Mouse (Mus musculus) kidney, adult 8-10 months (tissue): ENCODE data around the gene Aaed1.

Experiments
- DNase-seq, 2 experiments: peaks; one replicate each; pipeline ENCODE4 v3.0.0; 2022

The Aaed1 gene

DNA sequence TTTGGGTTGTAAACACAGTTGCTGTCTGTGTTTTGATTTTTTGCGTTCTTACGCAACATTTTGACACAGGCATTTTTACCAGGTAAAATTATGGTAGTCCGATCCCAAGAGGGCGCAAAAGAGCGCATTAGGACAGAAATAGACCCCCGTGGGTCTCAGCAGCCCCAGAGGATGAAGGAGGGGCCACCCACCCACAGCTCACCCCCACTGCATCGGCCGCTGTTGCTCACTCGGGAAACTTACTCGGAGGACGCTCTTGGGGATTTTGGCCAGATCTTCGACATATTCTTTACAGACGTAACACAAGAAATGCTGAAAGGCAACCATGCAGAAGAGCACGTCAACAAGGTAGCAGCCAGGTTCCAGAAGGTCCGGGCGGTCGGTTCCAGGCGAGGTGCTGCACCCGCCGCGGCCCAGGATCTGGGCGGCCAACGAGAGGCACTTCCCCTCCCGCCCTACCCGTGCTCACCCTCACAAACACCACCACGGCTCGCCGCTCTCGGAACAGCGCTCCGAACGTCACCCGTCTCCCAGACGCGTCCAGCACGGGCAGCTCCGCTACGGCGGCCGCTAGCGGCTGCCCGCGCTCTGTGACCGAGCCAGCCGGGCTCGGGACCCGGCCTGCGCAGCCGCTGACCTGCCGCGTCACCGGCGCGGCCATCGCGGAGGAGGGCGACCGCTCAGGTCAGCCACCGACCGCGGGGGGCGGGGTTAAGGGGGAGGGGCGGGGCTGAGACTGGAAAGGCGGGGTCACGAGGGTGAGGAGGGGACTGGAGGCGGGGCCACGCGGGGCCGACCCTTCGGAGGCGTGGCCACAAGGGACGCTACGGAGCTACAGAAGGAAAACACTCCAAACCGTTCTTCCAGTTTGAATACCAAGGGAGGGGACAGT, at the start of gene Aaed1:
TSS of gene Aaed1 (minus strand) at position 687 of the 892 bp plus-strand sequence.
- DNase-seq, result peak; percentile 87 to 92

DNA sequence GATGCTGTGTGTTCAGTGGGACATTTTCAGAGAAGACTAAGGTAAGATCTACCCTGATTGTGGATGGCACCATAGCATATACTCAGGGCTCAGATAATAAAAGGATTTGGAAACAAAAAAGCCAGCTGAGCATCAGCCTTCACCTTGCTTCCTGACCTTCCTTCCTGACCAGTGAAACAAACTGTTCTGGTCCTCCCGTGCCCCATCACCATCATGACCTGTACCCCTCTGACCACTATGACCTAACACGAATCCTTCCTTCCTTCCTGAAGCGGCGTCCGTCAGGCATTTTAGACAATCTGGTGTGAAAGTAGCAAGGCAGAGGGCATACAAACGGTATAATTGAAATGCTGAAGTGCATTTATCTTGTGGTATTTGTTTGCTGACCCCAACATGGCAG, 49.6 kb upstream of the Aaed1 start:
- DNase-seq, result no peak

DNA sequence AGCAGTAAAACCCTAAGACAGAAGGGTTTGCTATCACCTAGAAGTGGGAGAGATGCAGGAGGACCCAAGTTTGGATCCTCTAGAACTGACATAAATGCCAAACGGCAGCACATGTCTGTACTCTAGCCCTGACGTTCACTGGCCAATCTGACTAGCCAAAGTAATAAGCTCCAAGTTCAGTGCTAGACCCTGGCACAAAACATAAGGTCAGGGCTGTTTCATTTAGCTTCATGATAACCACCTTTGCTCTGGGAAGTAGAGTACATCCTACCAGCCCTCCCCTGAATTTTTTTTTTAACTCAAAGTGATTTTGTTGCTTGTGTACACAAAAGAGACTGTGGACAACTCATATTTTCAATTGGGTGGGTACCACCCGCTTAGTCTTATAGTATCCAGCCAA, 48.5 kb upstream of the Aaed1 start:
- DNase-seq, result no peak

DNA sequence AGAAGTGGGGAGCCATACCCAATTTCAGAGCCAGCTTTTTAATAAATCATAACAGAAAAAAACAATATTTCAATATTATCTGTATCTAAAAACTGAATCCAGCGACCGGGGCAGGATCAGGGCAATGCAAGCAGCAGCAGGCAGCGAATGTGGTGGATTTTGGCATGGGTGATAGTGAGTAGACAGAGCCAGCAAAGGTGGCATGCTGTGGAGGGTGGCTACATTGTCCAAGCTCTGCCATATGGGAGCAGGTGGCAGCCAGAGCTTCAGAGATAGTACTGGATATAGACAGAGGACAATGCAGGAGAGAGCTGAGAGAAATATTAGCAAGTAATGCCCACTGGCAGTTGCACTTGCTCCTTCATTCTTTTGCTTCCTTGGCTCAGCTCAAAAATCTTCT, 47.2 kb upstream of the Aaed1 start:
- DNase-seq, result no peak

DNA sequence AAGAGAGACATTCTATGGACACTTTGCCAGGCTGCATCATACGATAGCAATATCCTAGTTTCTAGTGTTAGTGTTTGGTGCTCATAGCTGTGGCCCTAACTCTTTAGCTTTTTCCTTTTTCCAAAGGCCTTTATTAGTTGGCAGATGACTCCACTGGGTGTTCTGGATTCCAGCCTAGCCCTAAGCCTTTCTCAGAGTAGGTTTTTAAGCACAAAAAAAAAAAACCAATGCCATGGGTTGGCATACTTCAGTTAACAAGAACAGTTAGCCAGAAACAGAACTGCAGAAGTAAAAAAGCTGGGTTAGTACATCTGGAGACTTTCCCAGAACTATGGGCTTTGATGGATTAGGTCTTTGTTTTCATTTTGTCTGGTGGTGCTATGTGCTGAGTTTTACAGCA, 46.0 kb upstream of the Aaed1 start:
- no peak for DNase-seq

DNA sequence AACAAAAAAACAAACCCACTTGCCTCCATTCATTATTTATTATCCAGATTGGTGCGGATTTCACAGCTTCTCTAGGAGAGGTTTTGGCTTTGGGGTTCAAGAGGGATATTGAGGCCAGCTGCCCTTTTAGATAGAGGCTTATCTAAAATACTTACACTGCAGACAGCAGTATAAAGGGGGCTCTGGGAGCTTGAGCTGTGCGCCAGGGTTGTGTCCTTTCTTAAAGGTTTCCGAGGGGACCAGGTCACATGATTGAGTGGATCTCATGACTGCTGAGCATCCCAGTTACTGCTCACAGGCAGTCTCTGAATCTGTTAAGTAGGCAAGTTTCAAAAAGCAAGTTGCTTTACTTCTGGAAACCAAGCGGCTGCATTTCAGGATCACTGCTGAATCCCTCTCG, 44.9 kb upstream of the Aaed1 start:
- no peak for DNase-seq

DNA sequence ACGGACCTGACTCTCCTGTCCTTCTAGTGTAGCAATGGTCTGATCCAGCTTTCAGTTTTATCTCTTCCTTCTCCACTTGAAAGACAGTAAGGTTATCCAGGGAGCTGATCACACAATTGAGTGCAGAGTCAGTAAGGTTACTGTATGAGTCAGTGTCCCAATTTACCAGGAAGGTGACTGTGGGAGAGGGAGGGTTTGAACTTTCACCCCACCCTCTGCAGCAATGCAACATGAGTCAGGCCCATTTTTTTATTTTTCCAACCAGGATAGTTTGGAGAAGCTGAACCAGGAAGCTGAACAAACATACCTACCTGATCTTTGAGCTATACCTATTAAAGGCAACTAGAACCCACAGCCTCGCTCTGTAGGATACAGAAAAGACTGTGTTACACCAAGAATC, 37.0 kb upstream of the Aaed1 start:
- no peak for DNase-seq

DNA sequence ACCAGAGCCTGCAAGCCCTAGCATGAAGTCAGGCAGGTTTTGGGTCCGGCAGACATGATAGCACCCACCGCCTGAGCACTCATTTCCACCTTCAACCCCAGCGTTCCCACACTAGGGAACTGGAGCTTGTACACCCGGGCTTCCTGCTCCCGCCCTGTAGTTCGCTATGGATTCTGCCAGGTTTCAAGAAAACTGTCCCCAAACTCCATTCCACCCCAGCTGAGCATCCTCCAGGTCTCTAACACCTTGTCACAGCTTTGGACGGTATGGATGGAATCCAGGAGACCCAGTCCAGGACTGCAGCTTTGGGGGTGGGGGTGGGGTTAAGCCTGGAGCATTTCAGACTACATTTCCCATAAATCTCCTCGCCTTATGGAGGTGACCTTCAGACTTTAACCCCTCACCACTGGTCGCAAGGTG, 31.6 kb upstream of the Aaed1 start:
- peak; percentile 48 to 50 for DNase-seq

DNA sequence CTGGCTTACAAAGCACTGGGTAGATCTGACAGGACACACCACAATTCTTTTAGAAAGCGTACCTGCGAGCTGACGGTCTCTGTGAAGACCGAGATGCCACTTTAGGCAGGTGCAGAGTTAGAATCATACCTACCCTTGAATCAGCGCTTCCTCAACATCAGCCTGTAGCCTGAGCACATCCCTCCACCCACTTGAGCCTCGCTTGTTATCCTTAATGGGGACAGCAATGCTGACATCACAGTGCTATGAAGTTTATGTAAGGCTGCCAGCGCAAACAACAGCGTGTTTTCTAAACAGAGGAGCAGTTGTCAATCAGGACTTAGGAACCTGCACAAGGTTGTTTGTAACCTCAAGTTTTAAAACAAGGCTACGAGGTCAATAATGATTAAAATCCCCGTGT, 31.1 kb upstream of the Aaed1 start:
- DNase-seq, result peak in 1 of 2 experiments; percentile 17

DNA sequence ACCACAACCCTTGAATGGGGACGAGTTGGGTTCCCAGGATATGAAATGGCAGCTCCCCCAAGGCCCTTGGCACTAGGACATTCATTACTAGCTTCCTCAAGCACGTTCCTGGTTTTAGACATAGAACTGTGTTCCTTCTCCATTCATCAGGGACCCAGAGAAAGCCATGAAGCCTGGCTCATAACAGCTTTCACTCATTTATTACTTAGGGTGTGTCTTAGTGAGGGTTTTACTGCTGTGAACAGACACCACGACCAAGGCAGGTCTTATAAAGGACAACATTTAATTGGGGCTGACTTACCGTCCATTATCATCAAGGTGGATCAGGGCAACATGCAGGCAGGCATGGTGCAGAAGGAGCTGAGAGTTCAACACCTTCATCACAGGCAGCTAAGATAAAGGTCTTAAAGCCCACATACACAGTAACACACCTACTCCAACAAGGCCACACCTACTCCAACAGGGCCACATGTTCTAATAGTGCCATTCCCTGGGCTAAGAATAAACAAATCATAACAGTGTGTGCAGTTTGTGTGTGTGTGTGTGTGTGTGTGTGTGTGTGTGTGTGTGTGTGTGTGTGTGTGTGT, 23.1 kb upstream of the Aaed1 start:
- DNase-seq, result no peak

DNA sequence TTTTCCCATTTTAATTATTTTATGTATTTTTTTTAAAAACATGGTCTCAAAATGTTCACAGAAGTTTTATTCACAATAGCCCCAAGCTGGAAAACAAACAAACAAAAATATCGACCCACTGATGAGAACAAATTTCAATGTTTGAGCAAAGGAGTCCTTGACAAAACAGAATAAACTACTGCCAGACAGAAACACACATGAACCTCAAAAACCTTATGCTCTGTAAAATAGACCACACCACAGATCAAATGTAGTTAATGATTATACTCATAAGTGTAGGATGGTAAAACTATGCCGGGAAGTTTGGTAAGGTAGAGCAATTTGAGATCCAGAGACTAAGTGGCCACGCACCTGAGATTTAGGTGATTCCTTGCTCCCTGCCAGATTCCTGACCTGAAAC, 20.6 kb upstream of the Aaed1 start:
- DNase-seq, result no peak

DNA sequence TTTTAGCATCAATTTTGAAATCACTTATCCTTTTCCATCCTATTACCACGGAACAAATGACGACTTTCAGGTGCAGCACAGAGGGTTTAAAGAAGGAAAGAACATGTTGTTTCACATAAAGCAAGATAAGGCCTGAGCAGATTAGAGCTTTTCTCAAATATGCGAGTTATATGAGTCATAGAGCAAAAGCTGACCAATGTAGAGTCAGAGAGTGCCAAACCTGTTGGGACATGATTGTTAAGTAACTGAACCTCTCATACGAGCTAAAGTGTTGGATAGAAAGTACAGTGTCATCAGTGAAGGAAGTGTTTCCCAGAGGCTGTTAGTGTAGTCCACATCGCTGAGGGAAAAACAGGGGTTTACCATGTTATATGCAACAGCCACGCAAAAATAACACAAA, 19.8 kb upstream of the Aaed1 start:
- DNase-seq, result no peak

DNA sequence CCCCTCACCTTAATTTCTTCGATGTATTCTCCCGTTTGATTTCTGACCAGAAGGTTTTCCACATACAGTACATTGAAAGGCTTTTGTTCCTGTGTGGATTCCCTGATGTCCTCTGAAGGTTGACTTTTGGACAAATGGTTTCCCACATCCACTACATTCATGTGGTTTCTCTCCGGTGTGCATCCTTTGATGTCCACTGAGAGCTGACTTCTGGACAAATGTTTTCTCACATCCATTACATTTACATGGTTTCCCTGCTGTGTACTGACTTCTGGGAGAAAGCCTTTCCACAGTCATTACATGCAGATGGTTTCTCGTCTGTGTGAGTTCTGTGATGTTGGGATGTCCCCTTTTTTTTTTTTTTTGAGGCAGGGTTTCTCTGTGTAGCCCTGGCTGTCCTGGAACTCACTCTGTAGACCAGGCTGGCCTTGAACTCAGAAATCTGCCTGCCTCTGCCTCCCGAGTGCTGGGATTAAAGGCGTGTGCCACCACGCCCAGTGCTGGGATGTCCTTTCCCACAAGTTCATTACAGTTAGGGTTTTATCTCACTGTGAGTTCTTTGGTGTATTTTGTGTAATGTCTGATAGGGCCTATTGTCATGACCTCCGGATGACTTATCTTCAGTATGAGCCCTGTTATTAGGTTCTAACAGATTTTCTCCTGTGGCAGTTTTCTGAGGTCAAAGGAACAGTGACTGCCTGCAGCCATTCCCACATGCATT, 10.2 kb upstream of the Aaed1 start:
- DNase-seq, result no peak

DNA sequence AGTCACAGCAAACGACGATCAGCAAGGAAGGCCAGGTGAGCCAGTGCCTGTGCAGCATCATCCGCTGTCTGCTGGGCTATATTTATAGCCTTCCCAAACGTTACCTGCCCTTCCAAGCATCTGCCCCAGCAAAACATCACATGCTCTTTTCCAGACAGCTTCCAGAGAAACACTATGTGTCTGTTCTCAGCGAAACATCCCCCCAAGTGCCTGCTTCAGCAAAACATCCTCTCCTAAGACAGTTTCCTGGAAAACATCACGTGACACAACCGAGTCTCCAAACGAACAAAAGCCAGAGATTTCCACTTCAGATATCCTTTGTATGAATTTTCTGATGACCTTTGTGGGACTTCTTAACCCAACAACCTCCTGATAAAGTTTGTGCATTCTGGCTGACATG, 7.8 kb upstream of the Aaed1 start:
- DNase-seq, result no peak

DNA sequence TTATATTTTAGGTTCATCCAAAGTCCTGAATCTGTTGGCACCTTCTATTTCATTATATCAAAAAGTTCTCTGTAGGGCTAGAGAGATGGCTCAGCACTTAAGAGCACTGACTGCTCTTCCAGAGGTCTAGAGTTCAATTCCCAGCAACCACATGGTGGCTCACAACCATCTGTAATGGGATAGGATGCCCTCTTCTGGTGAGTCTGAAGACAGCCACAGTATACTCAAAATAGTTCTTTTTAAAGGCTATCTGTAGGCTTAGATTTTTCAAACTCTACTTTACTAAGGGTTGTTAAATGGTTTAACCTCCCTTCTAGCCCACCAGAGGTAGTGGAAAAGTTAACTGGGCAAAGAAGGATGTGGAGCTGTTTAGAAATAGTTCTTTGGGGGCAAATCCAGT, 7.3 kb upstream of the Aaed1 start:
- no peak for DNase-seq

DNA sequence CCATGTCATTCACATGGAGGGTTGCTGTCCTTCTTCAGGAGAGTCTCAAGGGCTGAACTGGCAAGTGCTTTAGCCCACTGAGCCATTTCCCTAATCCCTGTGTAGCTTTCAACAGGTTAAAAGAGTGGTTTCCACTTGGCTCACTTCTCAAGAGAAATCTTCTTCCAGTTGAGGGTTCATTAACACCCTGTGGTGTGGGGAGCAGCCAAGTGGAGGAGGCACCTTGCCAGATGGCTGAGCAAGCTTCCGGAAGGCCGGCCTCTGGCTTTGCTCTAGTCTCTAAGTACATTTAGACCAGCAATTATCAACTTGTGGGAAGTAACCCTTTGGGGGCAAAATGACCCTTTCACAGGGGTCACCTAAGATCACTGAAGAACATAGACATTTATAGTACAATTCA, 5.8 kb upstream of the Aaed1 start:
- peak; percentile 72 to 85 for DNase-seq

DNA sequence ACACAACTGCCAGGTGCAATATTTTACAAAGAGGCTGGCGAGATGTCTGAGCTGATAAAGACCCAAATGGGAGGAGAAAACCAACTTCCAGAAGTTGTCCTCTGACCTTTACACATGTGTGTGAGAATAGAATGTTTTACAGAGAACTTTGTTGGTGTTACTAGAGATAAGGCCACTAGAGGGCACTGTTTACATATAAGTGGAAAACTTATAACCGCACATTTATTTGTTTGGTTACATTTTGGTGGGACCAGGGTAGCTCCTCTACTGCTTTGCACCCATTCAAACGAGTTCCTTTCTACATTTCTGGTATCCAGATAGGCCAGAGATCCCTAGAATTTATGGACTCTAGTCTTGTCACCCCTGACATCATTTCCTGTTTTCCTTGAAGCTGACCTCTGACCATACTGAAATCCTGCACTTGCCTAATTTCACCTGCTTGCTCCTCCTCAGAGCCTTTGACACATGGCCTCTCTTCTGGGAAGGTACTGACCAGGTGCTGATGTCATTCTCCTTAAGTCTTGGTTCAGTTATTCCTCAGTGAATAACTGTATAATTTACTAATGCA, 3.1 kb upstream of the Aaed1 start:
- peak; percentile 14 to 40 for DNase-seq

DNA sequence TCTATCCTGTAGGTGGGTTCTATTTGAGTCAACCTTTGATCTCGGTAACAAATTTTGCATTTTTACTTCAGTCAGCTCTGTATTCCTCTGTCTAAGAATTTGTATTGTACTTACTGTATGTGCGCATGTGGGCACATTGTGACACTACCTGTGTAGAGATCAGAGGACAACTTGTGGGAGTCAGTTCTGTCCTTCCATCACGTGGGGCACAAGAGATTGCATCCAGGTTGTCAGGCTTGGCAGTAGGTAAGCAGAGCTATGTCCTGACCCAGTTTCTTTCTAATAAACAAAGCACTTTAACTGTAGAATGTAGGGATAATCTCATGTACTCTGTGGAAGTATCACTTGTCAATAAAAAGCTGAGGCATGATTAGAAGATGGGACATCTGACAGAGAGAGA, 1.5 kb upstream of the Aaed1 start:
- no peak for DNase-seq

DNA sequence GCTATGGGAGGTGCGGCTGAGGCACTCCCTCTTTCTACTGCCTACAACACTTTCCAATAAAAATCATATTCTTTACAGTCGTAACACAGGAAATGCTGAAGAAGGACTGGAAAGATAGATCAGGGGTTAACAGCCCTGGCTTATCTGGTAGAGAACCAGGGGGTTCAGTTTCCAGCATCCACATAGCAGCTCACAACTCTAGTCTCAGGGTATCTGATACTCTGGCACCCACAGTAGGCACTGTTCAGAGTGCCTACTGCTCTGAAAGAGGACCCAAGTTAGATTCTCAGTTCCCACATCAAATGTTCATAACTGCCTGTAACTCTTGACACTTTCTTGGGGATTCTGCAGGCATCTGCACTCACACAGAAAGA, 393 bp upstream of the Aaed1 start:
- DNase-seq, result no peak

DNA sequence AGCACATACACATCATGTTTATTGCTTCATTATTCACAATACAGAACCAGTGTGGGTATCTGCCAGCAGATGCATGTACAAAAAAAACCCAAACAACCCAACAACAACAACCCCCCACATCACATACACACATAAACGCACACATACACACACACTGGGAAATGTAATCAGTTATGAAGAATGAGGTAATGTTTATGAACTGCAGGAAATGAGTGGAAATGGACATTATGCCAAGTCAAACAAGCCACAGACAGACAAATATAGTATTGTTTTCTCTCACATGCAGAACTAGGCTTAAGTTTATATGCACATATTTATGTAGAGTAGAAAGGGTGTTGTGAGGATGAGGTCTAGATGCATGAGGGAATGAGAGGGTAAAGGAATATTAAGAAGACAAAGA, 1.2 kb downstream of the Aaed1 start:
- DNase-seq, result no peak

DNA sequence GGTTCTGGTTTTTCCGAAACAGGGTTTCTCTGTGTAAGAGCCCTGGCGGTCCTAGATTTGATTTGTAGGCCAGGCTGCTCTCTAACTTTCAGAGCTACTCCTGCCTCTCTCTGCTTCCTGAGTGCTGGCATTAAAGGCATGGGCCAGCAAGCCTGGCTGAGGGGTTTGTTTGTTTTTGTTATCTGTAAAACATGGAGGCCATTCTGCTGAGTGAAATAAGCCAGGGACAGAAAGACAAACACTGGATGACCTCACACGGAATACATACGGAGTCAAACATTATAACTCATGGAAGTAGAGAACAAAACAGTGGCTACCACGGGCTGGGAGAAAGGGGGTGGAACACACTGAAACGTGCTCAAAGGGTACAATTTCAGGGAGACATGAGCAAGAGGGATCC, 1.9 kb downstream of the Aaed1 start:
- no peak for DNase-seq

DNA sequence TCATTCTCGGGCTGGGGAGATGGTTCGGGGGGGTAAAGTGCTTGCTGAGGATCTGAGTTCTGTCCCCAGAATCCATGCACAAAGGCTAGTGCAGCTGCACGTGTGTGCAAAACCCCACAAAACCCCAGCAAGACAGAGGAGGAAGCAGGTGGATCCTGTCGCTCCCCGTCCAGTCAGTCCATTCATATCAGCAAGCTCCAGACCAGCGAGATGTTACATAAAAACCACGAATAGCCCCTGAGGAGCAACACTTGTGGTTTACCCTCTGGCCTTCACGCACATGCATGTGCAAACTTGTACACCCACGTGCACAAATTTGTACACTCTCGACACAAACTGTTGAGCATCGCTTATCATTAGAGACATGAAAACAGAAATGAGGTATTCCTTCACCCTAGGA, 2.7 kb downstream of the Aaed1 start:
- DNase-seq, result no peak

DNA sequence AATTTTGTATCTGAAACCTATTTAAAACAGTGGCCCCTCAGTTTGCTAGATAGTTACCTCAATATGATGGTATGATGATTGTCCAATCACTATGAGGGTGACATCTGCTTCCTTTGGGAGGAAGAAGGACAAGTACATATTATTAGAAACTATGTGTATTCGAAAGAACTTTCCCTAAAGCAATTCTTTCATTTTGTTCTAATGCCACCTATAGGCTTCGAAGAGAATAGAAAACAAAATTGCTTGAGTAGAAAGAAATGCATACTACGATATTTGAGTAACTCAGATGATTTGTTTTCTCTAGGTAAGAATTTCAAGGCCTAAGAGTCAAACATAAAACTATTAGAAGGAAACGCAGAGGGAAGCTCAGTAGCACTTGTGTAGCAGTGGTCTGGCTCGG, 3.5 kb downstream of the Aaed1 start:
- no peak for DNase-seq

DNA sequence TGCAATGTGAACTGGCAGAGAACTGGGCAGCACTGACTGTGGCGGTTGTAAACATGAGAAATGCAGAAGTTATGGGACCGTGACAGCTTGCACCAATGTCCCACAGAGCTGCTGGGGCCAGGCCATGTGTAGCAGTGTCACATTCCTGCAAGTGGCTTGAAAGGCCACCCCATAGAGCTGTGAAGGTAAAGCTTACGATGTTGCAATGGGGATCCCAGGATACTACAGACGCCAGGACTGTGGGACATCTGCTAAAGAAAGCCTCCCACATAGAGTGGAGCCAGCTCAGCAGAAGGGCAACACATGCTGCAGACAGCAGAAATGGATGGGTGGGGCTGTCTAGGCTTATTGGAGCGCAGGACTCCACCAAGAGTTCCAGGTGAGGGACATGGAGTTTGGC, 5.0 kb downstream of the Aaed1 start:
- no peak for DNase-seq
